Mouse (Mus musculus): ENCODE results near the gene Nme1.

- TF ChIP-seq CTCF (IDR thresholded peaks at IDR 0.05; ENCODE audit: low read depth, low read length) (no peak), EP300 (IDR thresholded peaks at IDR 0.05; ENCODE audit: insufficient read depth, low read depth, low read length) (no peak), POLR2A (IDR thresholded peaks at IDR 0.05; ENCODE audit: insufficient read depth, low read length) (no peak)
Observed at GRCm38 (mm10) chr11:93987625-93988327, 19.5 kb upstream of the Nme1 start.
